Mouse (Mus musculus): Measurements from ENCODE around the gene Lrrc66.

Gene Lrrc66

DNA sequence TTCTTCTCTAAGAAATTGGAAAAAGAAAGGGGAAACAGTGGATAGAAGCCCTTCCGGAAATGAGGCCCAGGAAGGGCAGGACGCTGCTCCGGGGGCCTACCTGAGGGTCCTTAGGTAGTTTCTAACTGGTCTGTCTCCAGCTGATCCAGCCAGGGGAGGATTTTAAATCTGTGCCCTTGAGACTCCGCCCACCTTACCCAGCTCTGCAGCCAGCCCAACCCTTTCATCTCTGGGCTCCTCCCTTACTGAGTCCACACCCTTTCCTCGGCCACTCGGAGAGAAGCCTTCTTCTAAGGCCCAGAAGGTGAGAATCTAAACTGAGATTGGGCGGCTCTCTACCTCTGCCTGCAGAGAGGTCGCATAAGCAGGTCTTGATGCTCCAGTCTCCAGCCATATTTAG is at the start of gene Lrrc66:
Lrrc66 (minus strand) TSS at position 236 of the 400 bp plus-strand sequence.
- DNase-seq (ENCODE audit: low spot score in 2 of 2): no peak

GRCm38 (mm10) chr5:73676626-73677025 is 44.3 kb upstream of the Lrrc66 start:
- DNase-seq (ENCODE audit: low spot score in 2 of 2): peak in 1 of 2 experiments; percentile 19

DNA sequence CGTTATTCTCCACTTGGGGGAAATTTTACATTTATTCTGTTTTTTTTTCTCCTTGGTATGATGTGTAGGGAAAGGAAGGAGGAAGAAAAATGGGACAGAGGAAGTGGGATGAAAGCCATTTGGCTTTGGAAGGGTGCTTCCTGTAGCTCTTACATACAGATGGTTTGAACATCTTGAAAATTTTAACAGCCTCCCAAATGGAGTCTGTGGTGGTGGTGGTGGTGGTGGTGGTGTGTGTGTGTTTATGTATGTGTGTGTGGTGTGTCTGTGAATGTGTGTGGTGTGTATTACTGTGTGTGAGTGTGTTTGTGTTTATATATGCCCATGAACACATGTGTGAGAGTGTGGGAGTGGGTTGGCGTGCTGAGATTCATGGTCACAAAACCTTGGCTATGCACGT is 43.3 kb upstream of the Lrrc66 start:
- no peak for DNase-seq (ENCODE audit: low spot score in 2 of 2)

- DNase-seq (ENCODE audit: low spot score in 2 of 2): no peak
These were observed 37.1 kb upstream of the Lrrc66 start for GRCm38 (mm10) chr5:73669386-73669785.

DNA sequence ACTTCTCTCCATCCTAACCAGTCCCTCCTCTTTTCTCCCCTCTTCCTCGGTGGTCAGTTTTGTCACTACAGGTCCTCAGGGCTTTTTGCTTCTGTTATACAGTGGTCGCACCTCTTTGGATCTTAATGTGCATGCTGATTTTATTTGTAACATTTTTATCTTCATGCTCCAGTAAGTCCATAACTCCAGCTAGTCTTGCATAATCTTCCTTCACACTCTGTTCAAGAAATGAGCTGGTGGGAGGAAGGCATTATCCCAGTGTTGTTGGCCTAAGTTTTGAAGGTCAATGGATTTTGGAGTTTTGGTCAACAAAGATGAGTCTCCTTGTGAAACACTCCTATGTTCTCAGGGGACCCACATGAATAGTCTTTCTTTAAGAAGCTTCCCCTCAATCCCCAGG is 35.6 kb upstream of the Lrrc66 start:
- no peak for DNase-seq (ENCODE audit: low spot score in 2 of 2)

- DNase-seq (ENCODE audit: low spot score in 2 of 2): no peak
These were observed 34.4 kb upstream of the Lrrc66 start for GRCm38 (mm10) chr5:73666695-73667094.

- DNase-seq (ENCODE audit: low spot score in 2 of 2): no peak
These were observed 19.5 kb upstream of the Lrrc66 start for GRCm38 (mm10) chr5:73651855-73652201.

- no peak for DNase-seq (ENCODE audit: low spot score in 2 of 2)
These were observed 18.9 kb upstream of the Lrrc66 start, which contains the start of gene Spata18 for GRCm38 (mm10) chr5:73651061-73651854. Gene Spata18, plus strand, starts transcription at chr5:73651379.

- no peak for DNase-seq (ENCODE audit: low spot score in 2 of 2)
These were observed 18.1 kb upstream of the Lrrc66 start for GRCm38 (mm10) chr5:73650365-73650964.

GRCm38 (mm10) chr5:73647261-73647900 is 15.1 kb upstream of the Lrrc66 start, which contains the start of gene Sgcb:
Gene Sgcb, minus strand, starts transcription at chr5:73647790.
- DNase-seq (ENCODE audit: low spot score in 2 of 2): peak; percentile 56 to 85

DNA sequence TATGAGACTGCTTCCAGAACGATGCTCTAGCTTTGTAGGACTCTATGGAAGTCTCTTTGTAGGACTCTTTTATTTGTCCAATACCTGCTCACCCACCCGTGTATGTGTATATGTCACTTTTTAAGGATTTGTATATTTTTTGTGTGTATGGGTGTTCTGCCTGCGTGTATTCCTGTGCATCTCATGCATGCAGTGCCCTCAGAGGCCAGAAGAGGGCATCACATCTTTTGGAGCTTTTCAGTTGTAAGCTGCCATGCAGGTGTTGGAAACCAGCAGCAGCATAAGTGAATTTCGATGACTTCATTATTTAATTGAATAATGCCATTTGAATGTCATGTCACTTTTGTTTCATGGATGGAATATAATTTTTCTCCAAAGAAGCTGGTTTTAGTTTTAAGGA is 9.8 kb upstream of the Lrrc66 start:
- DNase-seq (ENCODE audit: low spot score in 2 of 2): no peak

GRCm38 (mm10) chr5:73641058-73641457 is 8.7 kb upstream of the Lrrc66 start:
- DNase-seq (ENCODE audit: low spot score in 2 of 2): no peak

GRCm38 (mm10) chr5:73637337-73638107 is 5.2 kb upstream of the Lrrc66 start:
- DNase-seq (ENCODE audit: low spot score in 2 of 2): peak in 1 of 2 experiments; percentile 32

- DNase-seq (ENCODE audit: low spot score in 2 of 2): peak in 1 of 2 experiments; percentile 85
These were observed 815 bp upstream of the Lrrc66 start for GRCm38 (mm10) chr5:73633141-73633540.

DNA sequence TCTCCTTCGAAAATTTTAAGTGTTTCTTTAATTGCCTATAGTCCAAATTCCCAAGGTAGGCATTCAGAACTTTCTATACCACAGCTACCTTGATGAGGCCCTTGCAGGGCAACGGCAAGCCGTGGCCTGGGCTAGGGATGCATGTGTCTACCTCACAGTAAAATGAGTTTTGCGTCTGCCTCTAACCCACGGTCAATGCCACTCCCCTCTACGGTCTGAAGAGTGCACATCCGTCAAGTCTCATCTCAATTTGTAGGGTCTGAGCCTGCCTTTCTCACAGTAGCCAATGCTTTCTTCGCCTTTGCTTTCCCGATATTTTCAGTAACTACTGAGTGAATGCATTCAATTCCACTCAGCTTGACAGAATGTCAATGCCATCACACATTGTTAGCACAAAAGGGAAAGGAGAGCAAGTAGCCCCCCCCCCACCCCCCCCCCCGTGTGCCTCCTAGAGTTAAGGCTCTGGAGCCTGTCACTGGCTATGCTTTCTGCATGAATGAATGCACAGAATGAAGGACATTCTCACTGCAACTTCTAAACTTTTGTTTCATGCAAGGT is 1.2 kb downstream of the Lrrc66 start:
- DNase-seq (ENCODE audit: low spot score in 2 of 2): no peak

DNA sequence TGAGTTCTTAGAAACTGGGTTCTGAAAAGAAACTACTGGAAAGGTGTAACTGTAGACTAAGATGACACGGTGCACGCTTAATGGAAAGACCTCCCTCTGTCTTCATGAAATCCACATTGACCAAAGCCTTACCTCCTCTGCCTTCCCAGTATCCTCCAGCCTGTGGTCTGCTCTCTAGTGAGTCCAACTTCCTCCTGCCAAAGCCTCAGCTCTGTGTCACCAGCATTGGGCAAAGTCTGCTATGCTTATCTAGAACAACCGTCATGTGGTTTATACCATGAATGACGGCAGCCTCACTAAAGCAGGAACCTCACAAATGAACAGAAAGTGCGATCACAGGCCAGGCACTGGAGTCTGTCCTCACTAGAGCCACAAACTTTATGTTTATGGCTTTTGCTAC is 2.2 kb downstream of the Lrrc66 start:
- DNase-seq (ENCODE audit: low spot score in 2 of 2): no peak

DNA sequence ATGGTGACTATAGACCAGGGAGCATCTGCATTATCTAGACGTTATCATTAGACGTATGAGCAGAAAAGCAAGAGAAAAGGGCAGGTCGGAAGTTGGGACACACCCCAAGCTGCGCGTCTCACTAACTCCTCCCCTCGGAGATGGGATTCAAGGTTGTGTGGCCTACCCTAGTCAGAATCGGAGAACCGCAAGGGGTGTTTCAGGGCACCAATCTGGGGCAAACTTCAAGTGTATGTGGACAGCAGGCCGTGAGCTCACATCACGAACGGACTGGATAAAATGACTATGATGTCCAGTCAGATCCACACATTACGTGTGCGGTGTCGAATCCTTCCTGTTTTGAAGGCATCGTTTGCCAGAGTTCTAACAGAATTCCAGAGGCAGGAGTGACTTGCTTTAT is 4.3 kb downstream of the Lrrc66 start:
- DNase-seq (ENCODE audit: low spot score in 2 of 2): no peak

- no peak for DNase-seq (ENCODE audit: low spot score in 2 of 2)
These were observed 4.8 kb downstream of the Lrrc66 start for GRCm38 (mm10) chr5:73627559-73627958.

- no peak for DNase-seq (ENCODE audit: low spot score in 2 of 2)
These were observed 5.5 kb downstream of the Lrrc66 start for GRCm38 (mm10) chr5:73626842-73627241.

DNA sequence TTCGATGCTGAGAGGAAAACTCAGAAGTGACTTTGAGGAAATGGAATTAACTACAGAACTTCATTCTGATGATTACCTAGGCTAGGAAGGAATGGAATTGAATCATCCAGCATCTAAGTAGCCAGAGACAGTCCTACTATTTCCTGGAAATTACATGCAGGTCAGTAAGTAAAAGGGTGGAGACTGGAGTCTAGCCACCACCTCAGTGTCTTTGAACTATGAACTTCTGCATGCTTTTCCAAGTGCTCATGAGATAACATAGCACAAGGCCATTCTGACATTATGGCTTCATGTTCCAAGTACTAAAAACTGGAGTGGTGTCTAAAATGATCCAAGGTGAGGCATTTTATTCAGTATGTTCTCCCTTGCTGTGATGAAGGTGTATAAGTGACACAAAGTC is 6.8 kb downstream of the Lrrc66 start:
- no peak for DNase-seq (ENCODE audit: low spot score in 2 of 2)

- no peak for DNase-seq (ENCODE audit: low spot score in 2 of 2)
These were observed 13.4 kb downstream of the Lrrc66 start for GRCm38 (mm10) chr5:73618969-73619368.

DNA sequence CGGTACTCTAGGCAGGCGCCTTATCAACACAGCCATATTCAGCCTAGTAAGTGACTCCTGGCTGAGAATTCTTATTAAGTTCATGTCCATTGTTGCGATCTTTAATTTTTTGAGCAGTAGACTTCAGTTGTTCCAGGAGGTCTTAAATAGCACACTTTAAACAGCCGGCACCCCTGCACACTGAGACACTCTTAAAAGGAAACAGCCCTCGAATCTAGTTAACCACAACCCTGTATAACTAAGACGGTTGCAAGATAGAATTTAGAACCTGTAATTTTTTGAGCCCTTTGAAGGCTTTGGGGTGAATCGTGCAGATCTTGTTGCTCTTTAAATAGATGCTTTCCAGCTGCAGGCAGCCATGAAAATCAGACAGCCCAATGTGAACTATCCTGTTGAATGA is 17.1 kb downstream of the Lrrc66 start:
- no peak for DNase-seq (ENCODE audit: low spot score in 2 of 2)
